Mouse (Mus musculus) splenic B cell, adult 2 months (primary cell): Measurements from ENCODE around the gene Pnpla2.

Experiments
- DNase-seq: peaks from one replicate; pipeline ENCODE4 v3.0.0-alpha.2; 2011; ENCODE audit warnings: low read depth, low spot score
- H3K27me3 ChIP-seq: 2 replicates; pipeline ENCODE4 v1.6.1; 2012; ENCODE audit warnings: mild to moderate bottlenecking, low read length, moderate library complexity, mixed read lengths; ENCODE audit not compliant: control insufficient read depth, poor library complexity, insufficient read depth, severe bottlenecking
- H3K36me3 ChIP-seq: 2 replicates; pipeline ENCODE4 v1.6.1; 2012; ENCODE audit warnings: mild to moderate bottlenecking, low read length, moderate library complexity, mixed read lengths; ENCODE audit not compliant: control insufficient read depth, poor library complexity, insufficient read depth, severe bottlenecking

Pnpla2 gene

DNA sequence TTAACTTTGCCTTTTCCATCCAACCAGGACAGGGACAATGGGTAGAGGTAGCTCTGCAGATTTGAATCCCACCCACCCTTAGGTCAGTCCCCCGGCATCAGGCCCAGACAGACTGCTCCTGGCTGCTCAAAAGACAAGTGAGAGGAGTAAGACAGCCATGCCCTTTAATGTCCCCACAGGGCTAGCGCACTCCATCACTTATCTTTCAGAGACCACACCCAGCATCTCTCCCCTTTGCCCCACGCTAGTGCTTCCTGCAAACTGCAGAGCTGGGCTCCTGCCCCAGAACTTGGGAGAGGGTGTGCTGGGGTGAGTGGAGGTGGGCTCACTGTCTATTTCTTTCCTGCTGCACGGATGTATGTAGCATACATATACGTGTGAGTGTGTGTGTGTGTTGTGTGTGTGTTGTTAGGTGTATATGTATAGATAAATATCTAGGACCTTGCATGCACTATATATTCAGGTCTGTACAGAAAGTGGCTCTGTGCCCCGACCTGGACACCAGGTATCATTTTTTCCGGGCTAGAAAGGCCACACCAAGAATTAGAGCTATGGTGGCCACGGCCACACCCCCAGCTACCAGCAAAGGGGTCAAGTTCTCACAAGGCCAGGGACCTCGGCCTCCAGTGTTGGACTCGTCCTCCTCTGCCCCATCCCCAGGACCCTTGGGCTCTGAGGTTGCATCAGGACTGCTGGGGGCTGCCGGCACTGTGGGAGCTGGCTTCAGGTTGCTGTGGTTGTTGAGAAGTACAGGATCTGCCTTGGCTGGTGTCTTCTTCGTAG lies 27.9 kb upstream of the Pnpla2 start:
- Histone ChIP-seq H3K36me3 (peaks cover 2% of the 10 kb centered on the region; the same call in 1 of the 2 replicates), H3K27me3 (no peaks in the 10 kb centered on the region)
- DNase-seq: no peak

DNA sequence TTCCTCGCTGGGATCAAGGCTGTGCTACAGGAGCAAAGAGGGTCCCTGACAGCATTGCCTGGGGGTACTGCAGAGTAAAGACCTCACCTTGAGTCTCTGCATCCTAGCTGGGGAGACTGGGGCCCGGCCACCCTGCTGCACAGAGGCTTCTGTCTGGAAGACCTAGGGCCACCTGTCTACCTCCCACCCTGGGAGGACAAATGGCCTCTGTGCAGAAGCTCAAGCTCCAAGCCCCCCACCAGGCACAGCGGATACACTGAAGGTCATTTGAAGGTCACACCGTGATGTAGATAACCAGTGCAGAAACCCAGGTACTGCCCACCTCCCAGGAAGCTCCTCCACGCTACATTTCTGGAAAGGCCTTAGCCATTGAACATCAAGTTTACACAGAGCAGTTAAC lies 26.3 kb upstream of the Pnpla2 start:
- H3K27me3 ChIP-seq: no peaks in the 10 kb centered on the region
- H3K36me3 ChIP-seq: peaks cover 5% of the 10 kb centered on the region; the same call in 1 of the 2 replicates
- no peak for DNase-seq

DNA sequence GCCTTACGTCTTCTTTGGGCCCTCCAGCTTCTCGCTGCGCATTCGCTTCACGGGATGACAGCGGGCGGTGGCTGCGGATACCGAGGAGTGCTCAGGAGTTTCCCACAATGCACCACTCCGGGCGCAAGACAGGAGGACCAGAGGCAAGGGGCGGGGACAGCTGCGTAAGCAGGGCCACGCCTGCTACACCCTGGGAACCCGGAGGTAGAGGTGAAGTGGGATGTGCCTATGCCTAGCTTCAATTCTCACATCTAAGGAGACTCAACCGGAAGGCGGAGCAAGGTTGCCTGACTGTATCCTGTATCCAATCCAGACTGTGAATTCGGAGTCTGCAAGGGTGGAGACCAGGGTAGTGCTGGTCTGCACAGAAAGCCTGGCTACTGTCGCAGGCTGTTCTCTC lies 25.7 kb upstream of the Pnpla2 start, which contains the start of gene Cend1:
Cend1 (minus strand) TSS at position 182 of the 400 bp plus-strand sequence.
- no peak for DNase-seq
- no peaks in the 10 kb centered on the region for H3K27me3 ChIP-seq
- H3K36me3 ChIP-seq: peaks cover 5% of the 10 kb centered on the region

DNA sequence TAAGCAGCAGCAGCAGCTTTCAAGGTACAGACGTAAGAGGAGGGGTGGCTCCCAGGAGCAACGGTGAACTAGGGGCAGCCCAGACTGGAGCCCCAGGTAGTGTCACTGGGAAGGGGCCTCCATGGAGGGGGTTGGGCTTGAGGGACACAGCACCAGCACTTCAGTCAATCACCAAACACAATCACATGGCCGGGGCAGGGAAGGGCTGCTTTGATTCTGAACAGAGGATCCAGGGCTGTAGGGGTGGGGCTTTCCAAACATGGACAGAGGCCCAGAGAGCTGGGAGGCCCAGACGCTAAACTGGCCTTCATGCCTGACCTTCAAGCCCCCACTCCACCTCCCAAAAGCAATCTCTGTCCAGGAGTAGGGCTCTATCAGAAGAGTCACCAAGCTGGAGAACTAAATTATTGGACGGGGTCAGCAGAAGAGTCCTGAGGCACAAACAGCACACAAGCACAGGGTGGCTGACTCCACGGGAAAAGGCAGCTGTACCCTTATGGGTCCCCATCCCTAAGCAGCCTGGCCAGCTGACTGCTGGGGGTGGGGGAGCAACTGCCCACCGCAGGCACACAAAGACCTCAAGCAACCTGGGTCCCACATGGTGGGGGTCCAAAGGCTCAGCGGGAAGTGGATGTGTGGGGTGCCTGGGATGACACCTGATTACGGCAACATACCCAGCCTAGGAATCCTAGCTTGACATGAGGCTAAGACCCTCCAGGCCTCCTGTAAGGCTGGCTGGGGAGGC lies 25.0 kb upstream of the Pnpla2 start:
- Histone ChIP-seq H3K27me3 (no peaks in the 10 kb centered on the region), H3K36me3 (peaks cover 5% of the 10 kb centered on the region)
- no peak for DNase-seq

DNA sequence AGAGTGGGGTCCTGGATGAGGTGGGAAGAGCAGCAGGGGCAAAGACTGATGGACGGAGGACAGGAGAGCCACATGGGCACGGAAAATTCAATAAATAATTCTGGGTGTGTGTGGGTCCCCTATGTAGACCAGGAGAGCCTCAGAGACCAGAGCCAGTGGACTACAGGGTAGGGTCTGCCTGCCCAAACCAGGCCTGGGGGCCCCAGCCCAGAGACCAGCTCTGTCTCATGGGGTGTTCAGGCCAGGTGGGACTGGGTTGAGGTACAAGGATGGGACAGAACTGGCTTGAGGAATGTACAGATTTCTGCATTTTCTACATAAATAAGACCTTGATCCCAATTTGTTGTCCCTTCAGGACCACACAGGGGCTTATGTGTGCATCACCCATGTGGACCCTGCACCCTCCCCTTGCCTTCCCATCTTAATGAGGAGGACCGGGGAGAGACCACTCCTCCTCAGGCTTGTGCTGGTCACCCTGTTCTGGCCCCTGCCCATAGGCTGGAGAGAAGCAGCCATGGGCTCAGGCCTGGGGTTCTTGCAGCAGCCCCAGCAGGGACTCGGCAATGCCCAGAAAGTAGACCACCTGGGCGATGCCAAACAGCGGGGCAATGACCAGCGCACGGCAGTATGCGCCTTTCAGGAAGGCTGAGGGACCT lies 24.3 kb upstream of the Pnpla2 start:
- H3K27me3 ChIP-seq: no peaks in the 10 kb centered on the region
- no peak for DNase-seq

DNA sequence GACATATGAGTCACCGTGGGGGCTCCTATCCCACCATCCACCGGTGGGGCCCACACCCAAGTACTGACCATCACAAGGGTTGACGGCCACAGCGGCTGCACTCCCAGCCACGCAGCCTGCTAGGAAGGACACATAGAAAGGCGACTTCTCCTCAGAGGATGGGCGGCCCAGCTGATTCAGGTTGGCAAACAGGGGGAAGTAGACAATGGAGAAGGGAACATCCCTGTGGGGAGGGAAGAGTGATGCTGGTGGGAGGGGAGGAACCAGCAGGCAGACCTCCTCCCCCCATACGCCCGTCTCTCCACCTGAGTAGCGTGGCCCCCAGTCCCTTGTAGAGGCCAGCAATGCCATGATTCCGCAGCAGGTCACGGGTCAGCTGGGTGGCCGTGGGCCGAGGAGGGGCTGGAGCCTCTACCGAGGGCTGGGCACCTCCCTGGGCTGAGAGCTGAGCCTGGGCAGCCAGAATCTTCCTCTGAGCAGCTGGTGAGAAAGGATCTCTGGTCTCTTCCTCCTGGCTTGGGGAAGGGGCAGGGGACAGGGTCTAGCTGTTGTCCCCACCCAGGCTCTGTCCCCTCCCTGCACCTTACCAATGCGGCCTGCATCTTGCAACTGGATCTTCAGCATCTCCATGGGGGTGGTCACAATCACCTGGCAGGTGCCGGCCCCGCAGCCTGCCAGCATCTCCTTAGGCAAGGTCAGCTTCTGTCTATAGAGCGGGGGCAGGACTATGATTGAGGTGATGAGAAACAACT lies 23.4 kb upstream of the Pnpla2 start:
- peaks cover 5% of the 10 kb centered on the region for H3K36me3 ChIP-seq
- no peaks in the 10 kb centered on the region for H3K27me3 ChIP-seq
- no peak for DNase-seq

More for the DNA sequence above, 24.3 kb upstream of the Pnpla2 start:
- H3K36me3 ChIP-seq: peaks cover 5% of the 10 kb centered on the region

DNA sequence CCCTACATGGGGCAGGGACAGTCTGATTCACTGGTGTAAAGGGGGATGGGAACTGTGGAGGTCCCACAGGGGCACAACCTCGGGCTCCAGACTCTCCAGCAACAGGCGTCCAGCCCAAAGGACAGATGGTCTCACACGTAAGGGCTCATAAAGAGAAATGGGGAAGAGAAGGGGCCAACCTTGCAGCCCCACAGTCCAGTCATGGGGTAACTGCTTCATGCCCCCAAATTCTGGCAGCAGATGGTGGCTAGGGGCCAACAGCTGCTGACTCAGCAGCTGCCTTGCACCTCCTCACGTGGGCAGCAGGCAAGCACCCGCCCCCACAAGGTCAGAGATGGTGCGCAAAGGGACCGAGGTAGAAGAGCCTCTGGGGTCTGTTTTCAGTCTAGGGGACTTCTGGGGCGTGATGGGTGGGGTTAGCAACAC lies 22.8 kb upstream of the Pnpla2 start:
- peaks cover 5% of the 10 kb centered on the region for H3K36me3 ChIP-seq
- no peaks in the 10 kb centered on the region for H3K27me3 ChIP-seq
- DNase-seq: no peak

DNA sequence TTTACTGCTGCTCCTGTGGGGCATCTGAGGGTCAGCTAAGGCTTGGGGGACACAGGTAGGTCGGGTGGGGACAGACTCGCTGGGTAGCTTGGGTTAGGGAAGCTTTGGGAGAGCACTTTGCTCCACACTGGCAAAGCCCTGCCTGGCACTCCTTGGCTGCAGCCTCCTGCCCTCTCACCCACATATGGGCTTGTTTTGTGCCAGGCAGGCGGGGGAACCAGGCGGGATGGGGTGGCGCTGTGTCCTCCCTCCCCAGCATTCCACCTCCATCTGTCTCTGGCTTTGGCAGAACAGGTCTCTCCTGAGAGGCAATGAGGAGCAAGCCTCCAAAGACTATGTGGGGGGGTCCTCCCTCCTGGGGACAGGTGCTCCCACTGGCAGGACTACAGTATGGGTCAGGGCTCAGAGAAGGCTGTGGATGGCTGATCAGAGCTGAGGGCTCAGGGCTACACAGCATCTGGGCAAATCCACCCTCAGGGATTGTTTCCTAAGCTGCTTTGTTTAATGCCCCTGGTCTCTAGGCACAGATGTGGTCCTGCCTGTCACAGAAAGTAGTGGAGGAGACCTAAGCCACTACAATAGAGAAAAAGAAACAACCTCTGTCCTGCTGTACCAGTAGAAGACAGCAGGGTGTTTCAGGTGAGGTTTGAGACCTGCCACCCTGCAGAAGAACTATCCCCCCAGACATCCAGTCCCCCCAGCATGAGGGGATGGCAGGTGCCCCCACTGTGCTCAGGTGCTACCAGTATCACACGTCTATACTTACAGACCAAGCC lies 22.1 kb upstream of the Pnpla2 start:
- peaks cover 5% of the 10 kb centered on the region for H3K36me3 ChIP-seq
- DNase-seq: no peak
- no peaks in the 10 kb centered on the region for H3K27me3 ChIP-seq

DNA sequence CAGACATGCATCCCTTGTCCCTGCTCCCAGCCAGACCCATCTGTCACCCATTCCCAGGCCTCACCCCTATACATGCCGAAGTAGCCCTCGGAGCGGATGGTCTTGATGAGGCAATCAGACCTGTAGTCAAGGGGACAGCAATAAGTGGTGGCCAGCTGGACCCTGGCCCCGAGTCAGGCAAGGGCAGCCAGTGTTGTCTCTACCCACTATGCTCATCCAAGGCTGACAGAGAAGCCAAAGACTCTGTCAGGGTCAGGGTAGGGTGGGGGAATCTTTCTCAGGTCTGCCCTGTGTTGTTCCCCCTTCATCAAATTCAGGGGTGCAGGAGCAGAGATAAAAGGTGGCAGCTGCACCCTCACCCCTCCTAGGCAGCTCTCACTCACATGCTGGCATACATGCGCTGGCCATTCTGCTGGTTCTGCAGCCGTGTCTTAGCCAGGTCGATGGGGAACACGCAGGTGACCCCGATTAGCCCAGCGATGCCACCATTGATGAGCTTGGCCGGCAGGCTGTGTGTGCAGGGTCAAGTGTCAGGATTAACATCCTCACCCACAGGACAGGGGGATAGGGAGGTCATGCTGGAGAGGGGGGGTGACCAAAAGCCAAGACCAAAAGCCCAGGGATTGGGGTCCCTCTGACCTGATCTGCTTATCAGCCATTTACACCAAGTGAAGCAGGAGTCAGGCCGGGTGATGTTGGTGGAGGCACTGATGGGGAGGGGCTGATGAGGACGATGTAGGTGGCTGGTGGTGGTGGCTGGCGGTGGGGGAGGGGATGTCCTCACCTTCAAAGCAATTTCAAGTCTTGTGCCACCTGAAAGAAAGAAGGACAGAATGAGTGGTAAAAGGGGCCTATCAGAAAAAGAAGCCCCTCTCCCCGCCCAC lies 21.2 kb upstream of the Pnpla2 start:
- no peak for DNase-seq
- peaks cover 5% of the 10 kb centered on the region for H3K36me3 ChIP-seq

DNA sequence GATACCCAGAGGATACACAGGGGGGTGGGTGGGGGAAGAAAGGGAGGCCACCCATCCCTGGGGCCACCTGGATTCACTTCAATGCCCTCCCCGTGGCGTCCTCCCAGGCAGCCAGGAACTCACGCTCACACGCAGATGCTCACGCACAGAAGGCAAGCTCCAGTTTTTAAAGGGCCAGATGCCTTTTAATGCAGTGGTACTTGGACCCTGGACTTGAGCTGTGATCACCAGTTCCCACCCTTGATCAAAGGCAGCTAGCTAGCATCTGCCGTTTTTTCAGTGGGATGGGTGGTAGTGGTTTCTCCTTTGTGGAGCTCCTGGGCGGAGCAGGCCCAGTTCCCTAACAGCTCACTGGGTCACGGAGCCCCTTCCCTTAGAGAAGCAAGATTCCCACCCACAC lies 20.5 kb upstream of the Pnpla2 start:
- peaks cover 5% of the 10 kb centered on the region for H3K36me3 ChIP-seq
- peak; percentile 52 for DNase-seq

More for the DNA sequence above, 21.2 kb upstream of the Pnpla2 start:
- no peaks in the 10 kb centered on the region for H3K27me3 ChIP-seq

DNA sequence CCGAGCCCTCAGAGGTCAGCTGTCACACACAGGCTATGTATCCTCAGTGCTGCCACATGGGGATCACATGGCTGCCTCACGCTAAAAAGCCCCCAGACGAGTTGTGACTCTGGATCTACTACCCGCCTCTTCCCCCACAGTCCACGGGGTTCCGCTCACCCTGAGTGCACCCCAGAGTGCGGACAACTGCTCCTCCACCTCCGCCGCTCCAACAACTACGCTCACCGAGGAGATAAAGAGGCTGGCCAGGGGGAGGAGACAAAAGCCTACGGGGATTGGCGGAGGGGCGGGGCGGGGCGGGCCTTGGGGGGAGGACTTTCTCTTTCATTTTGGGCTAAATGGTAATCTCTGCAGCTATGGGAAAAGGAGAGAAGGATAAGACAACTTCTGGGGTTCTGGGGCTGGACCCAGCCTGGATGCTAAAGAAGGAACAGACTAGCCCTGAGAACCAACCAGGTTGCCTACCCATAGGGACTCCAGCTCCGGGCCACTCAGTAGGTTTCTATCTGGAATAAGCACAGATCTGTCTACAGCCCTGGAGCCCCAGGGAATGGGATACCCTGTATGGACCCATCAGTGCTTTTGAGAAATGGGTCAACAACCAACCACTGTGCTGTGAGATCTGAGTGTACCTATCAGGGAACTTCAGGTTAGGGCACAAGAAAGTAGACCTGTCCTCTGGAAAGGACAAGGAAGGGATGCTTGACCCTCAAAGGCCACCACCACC lies 19.7 kb upstream of the Pnpla2 start:
- DNase-seq: peak; percentile 76
- Histone ChIP-seq H3K36me3 (peaks cover 5% of the 10 kb centered on the region), H3K27me3 (no peaks in the 10 kb centered on the region)

More for the DNA sequence above, 20.5 kb upstream of the Pnpla2 start:
- no peaks in the 10 kb centered on the region for H3K27me3 ChIP-seq

DNA sequence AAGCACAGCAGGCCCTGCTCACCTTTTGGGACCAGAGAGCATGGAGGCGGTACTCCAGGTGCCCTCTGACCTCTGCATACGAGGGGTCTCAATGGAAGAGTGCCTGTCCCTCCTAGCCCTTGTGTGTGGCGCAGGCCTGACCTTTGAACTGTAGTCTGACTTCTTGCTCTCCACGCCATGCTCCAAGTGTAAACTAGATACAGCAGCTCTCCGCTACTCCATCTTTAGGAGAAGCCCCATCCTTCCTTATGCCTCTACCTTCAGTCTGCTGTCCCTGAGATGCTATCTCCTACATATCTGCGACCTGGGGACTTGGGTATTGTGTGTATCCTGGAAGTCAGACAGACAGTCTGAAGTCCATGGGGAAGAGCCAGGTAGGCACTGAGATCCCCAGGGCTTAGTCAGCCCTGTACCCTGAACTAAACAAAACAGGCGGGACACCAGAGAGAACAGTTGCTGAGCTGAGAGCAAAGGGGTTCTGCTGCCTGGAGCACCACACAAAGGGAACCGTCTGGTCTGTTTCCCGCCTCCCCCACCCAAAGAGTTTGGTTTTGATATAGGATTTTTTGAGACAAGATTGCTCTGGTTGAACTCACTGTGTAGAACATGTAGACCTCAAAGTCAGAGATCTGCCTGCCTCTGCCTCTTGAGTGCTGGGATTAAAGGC lies 19.0 kb upstream of the Pnpla2 start:
- Histone ChIP-seq H3K27me3 (no peaks in the 10 kb centered on the region), H3K36me3 (peaks cover 5% of the 10 kb centered on the region)
- DNase-seq: no peak
